Mouse (Mus musculus): ENCODE measurements around the gene Crip3. TPM values are rescaled to one million over a fixed set of nuclear protein-coding genes. Genes with fewer than 3 reads are reported as not detected.

The Crip3 gene
- polyA plus RNA-seq, 1 experiment = not detected

- Histone ChIP-seq H3K36me3 (ENCODE audit: control insufficient read depth) (no peaks in the 10 kb centered on the region), H3K4me3 (replicated peaks) (no peak overlapping the region), H3K27me3 (ENCODE audit: control insufficient read depth) (peaks cover 3% of the 10 kb centered on the region; the same call in 1 of the 2 replicates), H3K9me3 (ENCODE audit: control insufficient read depth, low read length) (no peaks in the 10 kb centered on the region), H3K4me1 (ENCODE audit: control insufficient read depth) (no peaks in the 10 kb centered on the region)
- TF ChIP-seq TAL1 (IDR thresholded peaks at IDR 0.05; ENCODE audit: low read length) = no peak
Observed at GRCm38 (mm10) chr17:46477286-46477685, 48.6 kb downstream of the Crip3 start.

Other genes starting within 250 kb of the Crip3 start
- gene Polh, start 226.3 kb upstream of the Crip3 start, polyA plus RNA-seq (2012) = 0.24 and 0.27 TPM in 2 replicates
- gene Xpo5, start 226.1 kb upstream of the Crip3 start, polyA plus RNA-seq (2012) = 0.36 and 0.51 TPM in 2 replicates
- 1.2 and 1.6 TPM in 2 replicates for gene Polr1c, start 180.9 kb upstream of the Crip3 start, polyA plus RNA-seq (2012)
- gene Yipf3, start 180.8 kb upstream of the Crip3 start, polyA plus RNA-seq (2012) = 8.0 and 13.3 TPM in 2 replicates
- 0.15 and 0.27 TPM in 2 replicates for gene Lrrc73, start 175.4 kb upstream of the Crip3 start, polyA plus RNA-seq (2012)
- 11.2 and 12.7 TPM in 2 replicates for gene Tjap1, start 145.9 kb upstream of the Crip3 start, polyA plus RNA-seq (2012)
- gene Dlk2, start 131.5 kb upstream of the Crip3 start, polyA plus RNA-seq (2012) = not detected in 2 replicates
- 0.17 and 0.34 TPM in 2 replicates for gene Abcc10, start 100.6 kb upstream of the Crip3 start, polyA plus RNA-seq (2012)
- 0.05 and 0.13 TPM in 2 replicates for gene Zfp318, start 45.2 kb upstream of the Crip3 start, polyA plus RNA-seq (2012)
- gene Slc22a7, start 9.5 kb downstream of the Crip3 start, polyA plus RNA-seq (2012) = not detected in 2 replicates
- 0.01 TPM in 2 replicates for gene Ttbk1, start 58.7 kb downstream of the Crip3 start, polyA plus RNA-seq (2012)
- gene Dnph1, start 67.8 kb downstream of the Crip3 start, polyA plus RNA-seq (2012) = 1.5 and 1.9 TPM in 2 replicates
- gene Cul9, start 117.5 kb downstream of the Crip3 start, polyA plus RNA-seq (2012) = 0.01 and 0.09 TPM in 2 replicates
- gene Srf, start 127.2 kb downstream of the Crip3 start, polyA plus RNA-seq (2012) = 5.1 and 6.1 TPM in 2 replicates
- 0.03 and 0.04 TPM in 2 replicates for gene Ptk7, start 200.6 kb downstream of the Crip3 start, polyA plus RNA-seq (2012)
- 2.0 TPM in 2 replicates for gene Klc4, start 217.1 kb downstream of the Crip3 start, polyA plus RNA-seq (2012)
- 34.1 and 35.9 TPM in 2 replicates for gene Mrpl2, start 217.3 kb downstream of the Crip3 start, polyA plus RNA-seq (2012)
- gene Cul7, start 221.4 kb downstream of the Crip3 start, polyA plus RNA-seq (2012) = 1.3 and 2.3 TPM in 2 replicates
- gene Rrp36, start 245.4 kb downstream of the Crip3 start, polyA plus RNA-seq (2012) = 2.0 and 2.6 TPM in 2 replicates
- gene Mea1, start 249.9 kb downstream of the Crip3 start, polyA plus RNA-seq (2012) = 13.0 and 13.9 TPM in 2 replicates

All from erythroblast, embryonic 14.5 days (primary cell).